Mouse (Mus musculus) left cerebral cortex, adult 9 months (tissue): ENCODE data around the gene Zfp607b.

Experiments
- DNase-seq, 2 experiments: peaks; one replicate each; pipeline ENCODE4 v3.0.0; 2022; ENCODE audit warnings: low spot score in 2 of 2

The Zfp607b gene

GRCm38 (mm10) chr7:27685220-27685619 lies 3.9 kb upstream of the Zfp607b start:
- DNase-seq = no peak

GRCm38 (mm10) chr7:27685681-27686080 lies 3.5 kb upstream of the Zfp607b start:
- no peak for DNase-seq

GRCm38 (mm10) chr7:27687043-27687442 lies 2.1 kb upstream of the Zfp607b start:
- no peak for DNase-seq

- DNase-seq = no peak
These were observed 1.3 kb upstream of the Zfp607b start for GRCm38 (mm10) chr7:27687836-27688235.

- DNase-seq = no peak
These were observed 823 bp upstream of the Zfp607b start for GRCm38 (mm10) chr7:27688246-27688788.

GRCm38 (mm10) chr7:27691076-27691475 lies 1.9 kb downstream of the Zfp607b start:
- no peak for DNase-seq

- DNase-seq = no peak
These were observed 7.6 kb downstream of the Zfp607b start for GRCm38 (mm10) chr7:27696711-27697110.

- no peak for DNase-seq
These were observed 21.3 kb downstream of the Zfp607b start for GRCm38 (mm10) chr7:27710402-27710801.

GRCm38 (mm10) chr7:27721951-27722350 lies 32.8 kb downstream of the Zfp607b start:
- no peak for DNase-seq

- peak in 1 of 2 experiments; percentile 49 for DNase-seq
These were observed 36.7 kb downstream of the Zfp607b start for GRCm38 (mm10) chr7:27725566-27726538.

GRCm38 (mm10) chr7:27727471-27727870 lies 38.3 kb downstream of the Zfp607b start:
- no peak for DNase-seq

GRCm38 (mm10) chr7:27731281-27731883 lies 42.2 kb downstream of the Zfp607b start, which contains the start of gene Zfp60:
Gene Zfp60, plus strand, starts transcription at chr7:27731389.
- peak; percentile 76 to 91 for DNase-seq

GRCm38 (mm10) chr7:27731946-27732345 lies 42.8 kb downstream of the Zfp607b start:
- no peak for DNase-seq

GRCm38 (mm10) chr7:27732508-27732907 lies 43.4 kb downstream of the Zfp607b start:
- no peak for DNase-seq

- DNase-seq = peak in 1 of 2 experiments; percentile 28
These were observed 46.3 kb downstream of the Zfp607b start for GRCm38 (mm10) chr7:27735457-27735856.
